Mouse (Mus musculus): ENCODE data around the gene Samd10. TPM values are rescaled to one million over a fixed set of nuclear protein-coding genes. Genes with fewer than 3 reads are reported as not detected.

Gene Samd10
- total RNA-seq, 2 experiments from 2014 or later, result 27.1 to 28.8 TPM

DNA sequence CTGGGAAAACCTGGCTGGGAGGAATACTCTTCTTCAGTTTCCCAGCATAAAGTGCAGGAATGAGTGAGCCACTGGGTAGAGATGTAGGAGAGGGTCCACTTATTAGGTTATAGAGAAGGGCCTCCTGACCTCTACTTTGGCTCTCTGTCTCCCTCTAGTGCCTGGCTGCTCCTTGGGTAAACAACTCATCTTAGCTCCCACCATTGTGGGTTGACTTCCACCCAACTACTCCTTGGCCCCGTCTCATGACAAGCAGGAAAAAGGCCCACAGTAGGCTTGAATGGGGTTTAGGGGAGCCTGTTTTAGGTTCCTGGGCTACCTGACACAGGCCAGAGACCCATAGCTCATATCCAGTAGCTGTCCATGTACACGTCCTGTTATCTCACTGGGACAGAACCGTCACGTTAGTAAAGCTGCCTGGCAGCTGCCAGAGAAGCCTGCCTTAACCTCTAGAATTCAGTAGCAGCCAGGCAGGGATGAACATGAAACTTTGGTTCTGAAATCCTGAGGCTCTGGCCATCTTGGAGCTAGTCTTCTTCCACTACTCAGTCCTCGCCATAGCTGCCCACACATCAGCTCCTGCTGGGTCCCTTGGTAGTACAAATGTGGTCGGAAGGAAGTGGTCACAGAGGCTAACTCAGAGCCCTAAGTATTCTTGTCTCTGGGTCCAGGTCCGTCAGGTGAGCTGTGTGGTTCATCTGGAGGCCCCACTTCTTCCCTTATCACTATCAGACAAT, 30.6 kb downstream of the Samd10 start:
- DNase-seq (ENCODE audit: extremely low spot score in 1 of 2, low spot score in 2 of 2), result peak in 1 of 2 experiments; percentile 40
- intact Hi-C loops (cut with DNase I), result no loop called here

DNA sequence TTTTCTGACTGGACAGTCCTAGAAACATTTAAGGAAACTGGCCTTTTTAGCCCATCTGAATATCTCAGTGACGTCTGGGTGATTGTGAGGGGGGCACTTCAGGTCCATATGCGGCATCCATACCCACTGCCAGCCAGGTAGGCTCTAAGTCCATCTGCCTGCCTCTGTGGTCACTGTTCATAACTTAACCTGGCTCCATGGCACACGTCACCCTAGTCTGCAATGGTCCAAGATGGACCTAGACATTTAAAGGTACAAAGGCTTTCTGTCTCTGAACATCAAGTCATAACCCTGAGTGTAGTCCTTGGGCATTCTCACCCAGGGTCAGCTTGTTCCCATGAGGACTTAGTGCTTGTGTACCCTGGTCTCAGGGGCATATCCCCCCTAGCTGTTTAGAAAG, 31.7 kb downstream of the Samd10 start:
- intact Hi-C loops (cut with DNase I), result no loop called here
- DNase-seq (ENCODE audit: extremely low spot score in 1 of 2, low spot score in 2 of 2), result no peak

DNA sequence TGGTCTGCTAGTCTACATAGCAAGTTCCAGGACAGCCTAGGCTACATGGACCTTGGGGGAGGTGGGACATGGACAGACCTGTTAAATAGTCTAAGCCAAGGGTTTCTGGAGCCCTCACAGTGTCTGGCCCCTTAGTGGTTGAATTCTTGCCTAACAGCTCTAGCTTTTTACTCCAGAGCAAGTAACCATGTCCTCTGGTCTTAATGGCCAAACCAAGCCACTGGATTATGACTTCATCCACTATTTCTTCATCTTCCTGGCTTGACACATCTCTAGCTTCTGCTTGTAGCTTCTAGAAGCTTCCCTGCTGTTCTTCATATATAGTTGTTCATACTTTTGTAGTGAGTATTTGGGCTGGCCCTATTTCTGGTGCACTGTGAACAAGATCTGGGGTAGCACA, 45.2 kb downstream of the Samd10 start:
- intact Hi-C loops (cut with DNase I), result no loop called here
- DNase-seq (ENCODE audit: extremely low spot score in 1 of 2, low spot score in 2 of 2), result no peak

DNA sequence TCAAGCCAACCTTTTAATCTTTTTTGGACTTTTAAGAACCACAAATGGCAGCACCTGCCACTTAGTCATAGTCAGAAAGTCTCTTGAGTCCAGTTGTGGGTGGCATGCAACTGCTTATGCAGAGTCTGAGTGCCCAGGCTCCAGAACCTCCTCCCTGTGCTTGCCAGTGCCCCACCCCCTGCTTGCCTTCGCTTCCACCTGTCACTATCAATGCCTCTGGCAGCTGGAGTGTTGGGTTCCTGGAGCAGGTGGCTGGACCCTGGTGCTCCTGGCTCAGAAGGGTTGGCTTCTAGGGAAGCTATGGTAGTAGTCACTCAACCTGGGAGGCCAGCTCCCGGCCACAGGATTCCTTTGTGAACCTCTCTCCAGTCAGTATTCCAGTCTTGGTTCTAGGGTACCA, 48.8 kb downstream of the Samd10 start:
- no peak for DNase-seq (ENCODE audit: extremely low spot score in 1 of 2, low spot score in 2 of 2)
- intact Hi-C loops (cut with DNase I), result no loop called here

DNA sequence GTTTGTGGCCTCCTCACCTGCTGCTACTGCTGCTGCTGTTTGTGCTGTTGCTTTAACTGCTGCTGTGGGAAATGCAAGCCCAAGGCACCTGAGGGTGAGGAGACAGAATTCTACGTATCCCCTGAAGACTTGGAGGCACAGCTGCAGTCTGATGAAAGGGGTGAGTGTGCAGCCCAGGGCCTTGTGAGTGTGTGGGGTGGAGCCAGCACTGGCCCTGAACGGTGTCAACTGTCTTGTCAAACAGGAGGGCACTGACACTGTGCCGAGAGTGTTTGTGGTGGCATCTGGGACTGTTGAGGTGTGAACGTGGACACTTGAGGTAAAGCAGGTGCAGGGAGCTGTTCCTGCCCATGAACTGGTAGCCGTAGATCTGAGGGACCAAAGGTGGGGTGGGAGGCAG, 50.3 kb downstream of the Samd10 start:
- intact Hi-C loops (cut with DNase I), result no loop called here
- no peak for DNase-seq (ENCODE audit: extremely low spot score in 1 of 2, low spot score in 2 of 2)

DNA sequence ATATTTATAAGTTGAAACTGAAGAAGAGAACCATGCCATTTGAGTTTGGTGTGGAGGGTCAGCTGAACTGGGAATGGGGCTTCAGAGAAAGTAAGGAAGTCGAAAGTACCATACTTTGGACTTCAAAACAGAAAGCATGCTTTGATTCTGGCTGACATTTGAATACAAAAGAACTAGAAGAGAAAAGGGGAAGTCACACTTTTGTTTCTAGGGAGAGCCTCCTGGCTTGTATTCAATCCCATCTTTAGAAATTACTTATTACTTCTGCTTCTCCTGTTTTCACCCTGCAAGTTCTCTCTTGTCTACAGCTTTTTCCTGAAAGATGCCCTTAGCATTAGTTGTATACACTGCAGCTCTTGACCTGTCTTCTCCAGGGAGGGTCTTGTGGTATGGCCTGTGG, 50.8 kb downstream of the Samd10 start:
- DNase-seq (ENCODE audit: extremely low spot score in 1 of 2, low spot score in 2 of 2), result no peak
- intact Hi-C loops (cut with DNase I), result no loop called here

DNA sequence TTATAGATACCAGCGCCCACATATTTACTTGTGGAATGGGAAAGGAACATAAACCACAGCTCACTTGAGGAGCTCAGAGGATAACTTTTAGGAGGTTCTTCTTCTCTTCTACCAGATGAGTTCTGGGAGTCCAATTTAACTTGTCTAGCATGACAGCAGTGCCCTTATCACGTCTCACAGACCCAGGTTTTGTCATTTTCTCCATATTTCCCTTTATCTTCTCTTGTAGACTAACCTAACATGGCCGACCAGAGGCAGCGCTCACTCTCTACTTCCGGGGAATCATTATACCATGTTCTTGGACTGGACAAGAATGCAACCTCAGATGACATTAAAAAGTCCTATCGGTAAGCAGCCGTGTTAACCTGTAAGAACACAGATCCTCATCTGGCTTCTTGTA, 52.9 kb downstream of the Samd10 start:
- no peak for DNase-seq (ENCODE audit: extremely low spot score in 1 of 2, low spot score in 2 of 2)
- intact Hi-C loops (cut with DNase I), result no loop called here

Small RNA genes lying within 50 kb of the gene (microRNA-seq; reads per million reads assigned to microRNA genes)
- gene Mir7006, result 1.7 reads per million

Other genes starting within 250 kb of the Samd10 start
- 10 to 100 TPM; 55.9 to 60.5 TPM for gene Zgpat, start 234.3 kb downstream of the Samd10 start, total RNA-seq (2021)
- 10 to 100 TPM; 39.8 to 44.2 TPM for gene Arfrp1, start 233.8 kb downstream of the Samd10 start, total RNA-seq (2021)
- 10 to 100 TPM; 30.1 to 32.9 TPM for gene Lime1, start 219.1 kb downstream of the Samd10 start, total RNA-seq (2021)
- 10 to 100 TPM; 17.1 to 19.9 TPM for gene Zbtb46, start 139.8 kb downstream of the Samd10 start, total RNA-seq (2021)
- gene Abhd16b, start 106.0 kb downstream of the Samd10 start, total RNA-seq (2021), result not detected
- 10 to 100 TPM; 75.5 to 77.2 TPM for gene Tpd52l2, start 102.1 kb downstream of the Samd10 start, total RNA-seq (2021)
- 100 to 1,000 TPM; 320 to 333 TPM for gene Dnajc5, start 78.7 kb downstream of the Samd10 start, total RNA-seq (2021)
- 10 to 100 TPM; 34.7 to 53.6 TPM for gene Uckl1, start 14.3 kb downstream of the Samd10 start, total RNA-seq (2021)
- 10 to 100 TPM; 44.9 to 48.8 TPM for gene Prpf6, start 7.3 kb downstream of the Samd10 start, total RNA-seq (2021)
- 100 to 1,000 TPM; 139 to 152 TPM for gene Zfp512b, start 6.4 kb downstream of the Samd10 start, total RNA-seq (2021)
- gene Gm29797, start 57.8 kb upstream of the Samd10 start, total RNA-seq (2021), result under 1 TPM in 1 of 2 experiments, not detected in 1; 0.67 TPM
- 10 to 100 TPM; 13.9 to 14.7 TPM for gene Sox18, start 72.4 kb upstream of the Samd10 start, total RNA-seq (2021)
- 10 to 100 TPM; 57.3 to 62.7 TPM for gene Tcea2, start 81.1 kb upstream of the Samd10 start, total RNA-seq (2021)
- 10 to 100 TPM; 48.8 to 57.2 TPM for gene Rgs19, start 94.8 kb upstream of the Samd10 start, total RNA-seq (2021)
- gene Lkaaear1, start 99.2 kb upstream of the Samd10 start, total RNA-seq (2021), result not detected
- gene Oprl1, start 115.8 kb upstream of the Samd10 start, total RNA-seq (2021), result 10 to 100 TPM; 75.4 to 82.2 TPM
- gene Myt1, start 164.1 kb upstream of the Samd10 start, total RNA-seq (2021), result 10 to 100 TPM; 24.3 to 27.7 TPM
- gene Pcmtd2, start 238.6 kb upstream of the Samd10 start, total RNA-seq (2021), result 10 to 100 TPM; 51.8 to 62.1 TPM